Mouse (Mus musculus): ENCODE results near the gene Gpbar1. TPM values are rescaled to one million over a fixed set of nuclear protein-coding genes. Genes with fewer than 3 reads are reported as not detected.

The Gpbar1 gene
- polyA plus RNA-seq, 1 experiment from 2014 or later, result 0.18 TPM

- no peak overlapping the region for H3K4me2 ChIP-seq (replicated peaks; ENCODE audit: low read depth, low read length)
- H3K4me3 ChIP-seq (ENCODE audit: low read depth, low read length), result no peak overlapping the region
- peaks cover 30% of the 10 kb centered on the region for H3K36me3 ChIP-seq (ENCODE audit: insufficient read depth, low read length)
These were observed 9.6 kb upstream of the Gpbar1 start for GRCm38 (mm10) chr1:74268750-74269149.

DNA sequence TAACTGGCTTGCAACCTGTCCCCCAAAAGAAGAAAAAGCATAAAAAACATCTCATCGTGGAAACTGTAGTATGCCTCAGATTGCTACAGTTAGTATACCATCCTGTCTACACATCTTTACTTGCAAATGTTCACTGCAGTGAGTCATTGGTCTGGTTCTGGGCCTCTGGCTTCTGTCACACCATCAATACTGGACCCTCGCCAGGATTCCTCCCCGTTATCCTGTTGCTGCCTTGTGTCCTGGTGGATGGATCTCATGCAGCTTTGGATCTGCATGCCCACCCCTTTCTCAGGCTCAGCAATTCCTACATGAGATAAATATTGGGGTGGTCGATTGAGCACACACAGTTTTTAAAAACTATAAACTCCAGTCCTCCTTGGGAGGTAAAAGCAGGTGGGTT lies 6.7 kb upstream of the Gpbar1 start:
- Histone ChIP-seq H3K9me3 (ENCODE audit: low read length) (no peaks in the 10 kb centered on the region), H3K4me1 (ENCODE audit: insufficient read depth, low read depth, low read length) (peaks cover 4% of the 10 kb centered on the region; the same call in 1 of the 2 replicates), H3K36me3 (ENCODE audit: insufficient read depth, low read length) (peaks cover 7% of the 10 kb centered on the region), H3K27me3 (replicated peaks; ENCODE audit: insufficient read depth, low read length) (no peaks in the 10 kb centered on the region), H3K9ac (replicated peaks; ENCODE audit: low read depth) (no peak overlapping the region), H3K4me2 (replicated peaks; ENCODE audit: low read depth, low read length) (no peak overlapping the region), H3K27ac (ENCODE audit: low read length) (no peak overlapping the region), H3K4me3 (ENCODE audit: low read depth, low read length) (no peak overlapping the region)
- 48% methylated on average over 4 of the region's 4 CpGs for WGBS
- no peak for TF ChIP-seq EP300 (IDR thresholded peaks at IDR 0.05)
- no peak for TF ChIP-seq CTCF (IDR thresholded peaks at IDR 0.05)
- no peak for DNase-seq (ENCODE audit: low spot score)
- no peak for ATAC-seq

More at GRCm38 (mm10) chr1:74268750-74269149, 9.6 kb upstream of the Gpbar1 start:
- 81% methylated on average over 8 of the region's 8 CpGs for WGBS
- ATAC-seq, result no peak
- DNase-seq (ENCODE audit: low spot score), result no peak
- Histone ChIP-seq H3K4me1 (ENCODE audit: insufficient read depth, low read depth, low read length) (no peaks in the 10 kb centered on the region), H3K27me3 (replicated peaks; ENCODE audit: insufficient read depth, low read length) (no peaks in the 10 kb centered on the region), H3K9me3 (ENCODE audit: low read length) (no peaks in the 10 kb centered on the region), H3K9ac (replicated peaks; ENCODE audit: low read depth) (no peak overlapping the region), H3K27ac (ENCODE audit: low read length) (no peak overlapping the region)
- no peak for TF ChIP-seq CTCF (IDR thresholded peaks at IDR 0.05)
- TF ChIP-seq EP300 (IDR thresholded peaks at IDR 0.05), result no peak

- H3K27me3 ChIP-seq (replicated peaks; ENCODE audit: insufficient read depth, low read length), result no peaks in the 10 kb centered on the region
- H3K4me1 ChIP-seq (ENCODE audit: insufficient read depth, low read depth, low read length), result peaks cover 4% of the 10 kb centered on the region; the same call in 1 of the 2 replicates
- ATAC-seq (peak; percentile 68), DNase-seq (ENCODE audit: low spot score) (peak; percentile 26)
- 17% methylated on average over 9 of the region's 9 CpGs for WGBS
- no peaks in the 10 kb centered on the region for H3K9me3 ChIP-seq (ENCODE audit: low read length)
- H3K4me2 ChIP-seq (replicated peaks; ENCODE audit: low read depth, low read length), result no peak overlapping the region
- 0 out of 2 replicates have a peak, but pooled peaks cover 7% of the 10 kb centered on the region for H3K36me3 ChIP-seq (ENCODE audit: insufficient read depth, low read length)
- H3K9ac ChIP-seq (replicated peaks; ENCODE audit: low read depth), result no peak overlapping the region
- TF ChIP-seq CTCF (IDR thresholded peaks at IDR 0.05) (no peak), EP300 (IDR thresholded peaks at IDR 0.05) (no peak)
- H3K27ac ChIP-seq (ENCODE audit: low read length), result no peak overlapping the region
- H3K4me3 ChIP-seq (ENCODE audit: low read depth, low read length), result no peak overlapping the region
These were observed 3.3 kb upstream of the Gpbar1 start for GRCm38 (mm10) chr1:74275015-74275414.

DNA sequence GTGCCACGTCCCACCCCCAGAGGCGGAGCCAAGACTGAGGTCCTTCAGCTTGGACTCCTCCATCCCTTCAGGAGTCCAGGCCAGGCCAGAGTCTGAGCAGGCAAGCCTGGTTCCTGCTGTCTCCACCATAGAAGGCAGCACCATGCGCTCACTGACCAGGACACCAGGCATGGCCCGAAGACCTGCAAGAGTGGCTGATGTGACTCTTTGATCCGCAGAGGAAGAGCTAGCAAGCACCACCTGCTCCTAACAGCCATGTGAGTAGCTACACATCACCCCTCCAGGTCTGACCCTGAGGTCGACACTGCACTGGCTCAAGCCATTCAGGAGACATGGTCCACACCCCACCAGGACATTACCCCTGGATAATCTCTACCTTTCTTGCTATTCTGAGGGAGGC lies 1.3 kb upstream of the Gpbar1 start:
- Histone ChIP-seq H3K27ac (ENCODE audit: low read length) (no peak overlapping the region), H3K4me1 (ENCODE audit: insufficient read depth, low read depth, low read length) (peaks cover 4% of the 10 kb centered on the region; the same call in 1 of the 2 replicates), H3K9ac (replicated peaks; ENCODE audit: low read depth) (no peak overlapping the region), H3K4me2 (replicated peaks; ENCODE audit: low read depth, low read length) (no peak overlapping the region), H3K27me3 (replicated peaks; ENCODE audit: insufficient read depth, low read length) (no peaks in the 10 kb centered on the region), H3K36me3 (ENCODE audit: insufficient read depth, low read length) (peaks cover 25% of the 10 kb centered on the region; the same call in 1 of the 2 replicates), H3K9me3 (ENCODE audit: low read length) (no peaks in the 10 kb centered on the region), H3K4me3 (ENCODE audit: low read depth, low read length) (no peak overlapping the region)
- DNase-seq (ENCODE audit: low spot score) (no peak), ATAC-seq (no peak)
- 68% methylated on average over 6 of the region's 6 CpGs for WGBS
- TF ChIP-seq CTCF (IDR thresholded peaks at IDR 0.05), result no peak
- no peak for TF ChIP-seq EP300 (IDR thresholded peaks at IDR 0.05)

GRCm38 (mm10) chr1:74277883-74278537 lies 340 bp upstream of the Gpbar1 start:
- no peak for TF ChIP-seq CTCF (IDR thresholded peaks at IDR 0.05)
- no peak for TF ChIP-seq EP300 (IDR thresholded peaks at IDR 0.05)
- DNase-seq (ENCODE audit: low spot score) (no peak), ATAC-seq (no peak)
- Histone ChIP-seq H3K4me2 (replicated peaks; ENCODE audit: low read depth, low read length) (no peak overlapping the region), H3K4me3 (ENCODE audit: low read depth, low read length) (no peak overlapping the region), H3K9ac (replicated peaks; ENCODE audit: low read depth) (no peak overlapping the region), H3K36me3 (ENCODE audit: insufficient read depth, low read length) (peaks cover 27% of the 10 kb centered on the region; the same call in 1 of the 2 replicates), H3K4me1 (ENCODE audit: insufficient read depth, low read depth, low read length) (peaks cover 4% of the 10 kb centered on the region; the same call in 1 of the 2 replicates), H3K27me3 (replicated peaks; ENCODE audit: insufficient read depth, low read length) (no peaks in the 10 kb centered on the region), H3K9me3 (ENCODE audit: low read length) (no peaks in the 10 kb centered on the region), H3K27ac (ENCODE audit: low read length) (no peak overlapping the region)
- WGBS, result 64% methylated on average over 8 of the region's 8 CpGs

GRCm38 (mm10) chr1:74278988-74279387 lies 638 bp downstream of the Gpbar1 start:
- Histone ChIP-seq H3K36me3 (ENCODE audit: insufficient read depth, low read length) (peaks cover 27% of the 10 kb centered on the region; the same call in 1 of the 2 replicates), H3K4me3 (ENCODE audit: low read depth, low read length) (no peak overlapping the region), H3K4me1 (ENCODE audit: insufficient read depth, low read depth, low read length) (peaks cover 4% of the 10 kb centered on the region; the same call in 1 of the 2 replicates), H3K9ac (replicated peaks; ENCODE audit: low read depth) (no peak overlapping the region), H3K4me2 (replicated peaks; ENCODE audit: low read depth, low read length) (no peak overlapping the region), H3K27me3 (replicated peaks; ENCODE audit: insufficient read depth, low read length) (no peaks in the 10 kb centered on the region), H3K9me3 (ENCODE audit: low read length) (no peaks in the 10 kb centered on the region), H3K27ac (ENCODE audit: low read length) (no peak overlapping the region)
- ATAC-seq (no peak), DNase-seq (ENCODE audit: low spot score) (no peak)
- 83% methylated on average over 11 of the region's 11 CpGs for WGBS
- TF ChIP-seq EP300 (IDR thresholded peaks at IDR 0.05) (no peak), CTCF (IDR thresholded peaks at IDR 0.05) (peak; percentile 21; the same call in 1 of the 2 replicates)

Measured in lung, postnatal 0 days (tissue).